In genomic region chr13:21453449-21453848, GRCm38 (mm10) we compare ENCODE assay signal across 8 mouse cellular contexts. TPM values are rescaled to one million over a fixed set of nuclear protein-coding genes. Genes with fewer than 3 reads are reported as not detected.
A peak's percentile ranks its signal among the peaks of the same experiment; 100 is the strongest.
DNase-seq lines count a peak whose midpoint lies in the region; ATAC-seq lines count a peak whose summit lies in the region.

Gene Zscan26, minus strand, starts transcription at chr13:21453730.

- peak within 1 kb of the TSS; percentile 77 for H3K9ac ChIP-seq in hindbrain, embryonic 13.5 days

- H3K27me3 ChIP-seq in hindbrain, embryonic 13.5 days, result peaks cover 21% of the 10 kb centered on the region

- peak; percentile 85 for DNase-seq in MN1 (ENCODE audit: low spot score)
- peak; percentile 82 for DNase-seq in cerebellum, adult 8-10 months
- DNase-seq in frontal cortex, postnatal 14 days (ENCODE audit: low spot score in 2 of 2), result peak; percentile 66 to 68
- peak; percentile 78 to 82 for DNase-seq in layer of hippocampus, postnatal 25 days (ENCODE audit: extremely low spot score in 1 of 2, low spot score in 1 of 2)
- peak; percentile 84 for DNase-seq in lung, postnatal 25 days (ENCODE audit: low spot score)
- peak; percentile 89 for DNase-seq in retina, embryonic 14.5 days (ENCODE audit: low spot score)
- peak; percentile 73 for DNase-seq in thymus, postnatal 4 days

- peaks cover 21% of the 10 kb centered on the region for H3K4me1 ChIP-seq in hindbrain, embryonic 13.5 days (replicated peaks)

- ATAC-seq in hindbrain, embryonic 13.5 days (ENCODE audit: low FRiP score), result peak; percentile 96

- H3K9me3 ChIP-seq in hindbrain, embryonic 13.5 days, result no peaks in the 10 kb centered on the region

- peaks cover 15% of the 10 kb centered on the region for H3K36me3 ChIP-seq in hindbrain, embryonic 13.5 days

- H3K27ac ChIP-seq in hindbrain, embryonic 13.5 days, result peak within 1 kb of the TSS; percentile 80

- WGBS in hindbrain, embryonic 13.5 days, result under 1% methylated on average over 23 of the region's 23 CpGs

- peak within 1 kb of the TSS; percentile 75 for H3K4me3 ChIP-seq in hindbrain, embryonic 13.5 days

- H3K4me2 ChIP-seq in hindbrain, embryonic 13.5 days, result peak within 1 kb of the TSS; percentile 70

RNA-seq across cellular contexts. Expression of gene Zscan26, which starts in this region (rescaled TPM):
- polyA plus RNA-seq in hindbrain, embryonic 13.5 days (2015; fragmentation: Nextera tagmentation; extraction: Ambion mirVana), result 22.5 and 25.2 TPM in 2 replicates
- total RNA-seq in layer of hippocampus, postnatal 25 days (2021), result 10 to 100 TPM; 45.3 to 47.3 TPM

Comparison
In these comparisons a context has a peak if more than half of its experiments do, and no peak if none do; other contexts are left out.
1. Peak in every context shown above with its lines: DNase-seq, ATAC-seq, H3K4me3 ChIP-seq and H3K27ac ChIP-seq.